Mouse (Mus musculus) retina, adult 2 months (tissue): ENCODE results near the gene Olig3.

Experiments
- DNase-seq: peaks from one replicate; pipeline ENCODE4 v3.0.0-alpha.2; 2012; ENCODE audit warnings: low read depth, low spot score

Gene Olig3

GRCm38 (mm10) chr10:19356071-19356583 is at the start of gene Olig3:
Gene Olig3, plus strand, starts transcription at chr10:19356533.
- no peak for DNase-seq

- DNase-seq, result peak; percentile 22
Observed at GRCm38 (mm10) chr10:19309681-19310395, 46.5 kb upstream of the Olig3 start.

- DNase-seq, result no peak
Observed at GRCm38 (mm10) chr10:19310471-19310870, 45.9 kb upstream of the Olig3 start.

- no peak for DNase-seq
Observed at GRCm38 (mm10) chr10:19317962-19318812, 38.1 kb upstream of the Olig3 start.

GRCm38 (mm10) chr10:19321781-19322180 is 34.6 kb upstream of the Olig3 start:
- no peak for DNase-seq

GRCm38 (mm10) chr10:19329191-19329777 is 27.0 kb upstream of the Olig3 start:
- no peak for DNase-seq

GRCm38 (mm10) chr10:19333425-19333824 is 22.9 kb upstream of the Olig3 start:
- peak; percentile 67 for DNase-seq

- DNase-seq, result no peak
Observed at GRCm38 (mm10) chr10:19338695-19339630, 17.4 kb upstream of the Olig3 start.

- no peak for DNase-seq
Observed at GRCm38 (mm10) chr10:19344039-19344438, 12.3 kb upstream of the Olig3 start.

GRCm38 (mm10) chr10:19349326-19349725 is 7.0 kb upstream of the Olig3 start:
- DNase-seq, result no peak

- no peak for DNase-seq
Observed at GRCm38 (mm10) chr10:19352006-19352877, 4.1 kb upstream of the Olig3 start.

GRCm38 (mm10) chr10:19352878-19353301 is 3.4 kb upstream of the Olig3 start:
- DNase-seq, result no peak

- DNase-seq, result no peak
Observed at GRCm38 (mm10) chr10:19353631-19354030, 2.7 kb upstream of the Olig3 start.

GRCm38 (mm10) chr10:19354146-19354545 is 2.2 kb upstream of the Olig3 start:
- no peak for DNase-seq

- no peak for DNase-seq
Observed at GRCm38 (mm10) chr10:19355076-19355475, 1.3 kb upstream of the Olig3 start.

GRCm38 (mm10) chr10:19356720-19357641 is 648 bp downstream of the Olig3 start:
- DNase-seq, result no peak

GRCm38 (mm10) chr10:19357848-19358247 is 1.5 kb downstream of the Olig3 start:
- no peak for DNase-seq

GRCm38 (mm10) chr10:19360446-19361300 is 4.3 kb downstream of the Olig3 start:
- no peak for DNase-seq
